Mouse (Mus musculus): ENCODE data around the gene Mboat2.

GRCm38 (mm10) chr12:24972371-24973350, 142.0 kb downstream of the Mboat2 start:
- TF ChIP-seq CTCF (IDR thresholded peaks at IDR 0.05; ENCODE audit: borderline replicate concordance, insufficient read depth, low read depth, low read length) (no peak), POLR2A (IDR thresholded peaks at IDR 0.05; ENCODE audit: borderline replicate concordance, insufficient read depth, low read length) (no peak)

All from cerebellum, adult 2 months (tissue).